Mouse (Mus musculus): ENCODE data around the gene E330021D16Rik. TPM values are rescaled to one million over a fixed set of nuclear protein-coding genes. Genes with fewer than 3 reads are reported as not detected.
"Not testable (repeated sequence)": the region's sequence is repeated elsewhere in the genome, so short reads cannot be mapped to it uniquely, and the experiment has no call there.

Gene E330021D16Rik
- polyA plus RNA-seq, 1 experiment from 2014 or later = not detected

- DNase-seq (ENCODE audit: low spot score) (no peak), ATAC-seq (replicated peaks; ENCODE audit: low FRiP score, low TSS enrichment, low read depth) (no peak)
- WGBS = 86% methylated on average over 1 of the region's 1 CpGs
- Histone ChIP-seq H3K4me2 (ENCODE audit: low read length) (no peak overlapping the region), H3K4me1 (replicated peaks; ENCODE audit: control insufficient read depth, insufficient read depth, low read length) (no peaks in the 10 kb centered on the region; the same call in 1 of the 2 replicates), H3K9ac (ENCODE audit: low read length) (no peak overlapping the region), H3K9me3 (ENCODE audit: control insufficient read depth, low read length) (peaks cover 6% of the 10 kb centered on the region; the same call in 1 of the 2 replicates), H3K27ac (ENCODE audit: low read depth) (no peak overlapping the region), H3K27me3 (replicated peaks; ENCODE audit: control insufficient read depth, insufficient read depth, low read length) (no peaks in the 10 kb centered on the region), H3K4me3 (ENCODE audit: low read depth, low read length) (no peak overlapping the region), H3K36me3 (ENCODE audit: control insufficient read depth, insufficient read depth, low read length) (no peaks in the 10 kb centered on the region)
These were observed 34.6 kb upstream of the E330021D16Rik start for GRCm38 (mm10) chr6:136449930-136450329.

- Histone ChIP-seq H3K27ac (ENCODE audit: low read depth) (no peak overlapping the region), H3K4me2 (ENCODE audit: low read length) (no peak overlapping the region), H3K27me3 (replicated peaks; ENCODE audit: control insufficient read depth, insufficient read depth, low read length) (no peaks in the 10 kb centered on the region), H3K9ac (ENCODE audit: low read length) (no peak overlapping the region), H3K4me1 (replicated peaks; ENCODE audit: control insufficient read depth, insufficient read depth, low read length) (no peaks in the 10 kb centered on the region; the same call in 1 of the 2 replicates), H3K36me3 (ENCODE audit: control insufficient read depth, insufficient read depth, low read length) (no peaks in the 10 kb centered on the region), H3K4me3 (ENCODE audit: low read depth, low read length) (no peak overlapping the region), H3K9me3 (ENCODE audit: control insufficient read depth, low read length) (peaks cover 10% of the 10 kb centered on the region)
- 39% methylated on average over 9 of the region's 9 CpGs for WGBS
- peak; percentile 70; the same call in 1 of the 2 replicates for ATAC-seq (replicated peaks; ENCODE audit: low FRiP score, low TSS enrichment, low read depth)
- DNase-seq (ENCODE audit: low spot score) = no peak
These were observed 33.9 kb upstream of the E330021D16Rik start for GRCm38 (mm10) chr6:136449270-136449692.

GRCm38 (mm10) chr6:136439205-136439604 lies 23.8 kb upstream of the E330021D16Rik start:
- WGBS = 79% methylated on average over 2 of the region's 2 CpGs
- peaks cover 12% of the 10 kb centered on the region for H3K9me3 ChIP-seq (ENCODE audit: control insufficient read depth, low read length)
- not testable (repeated sequence) for H3K9ac ChIP-seq (ENCODE audit: low read length); H3K4me3 ChIP-seq (ENCODE audit: low read depth, low read length); ATAC-seq (replicated peaks; ENCODE audit: low FRiP score, low TSS enrichment, low read depth); H3K4me2 ChIP-seq (ENCODE audit: low read length); H3K27ac ChIP-seq (ENCODE audit: low read depth); H3K4me1 ChIP-seq (replicated peaks; ENCODE audit: control insufficient read depth, insufficient read depth, low read length); H3K27me3 ChIP-seq (replicated peaks; ENCODE audit: control insufficient read depth, insufficient read depth, low read length); H3K36me3 ChIP-seq (ENCODE audit: control insufficient read depth, insufficient read depth, low read length); DNase-seq (ENCODE audit: low spot score)

- ATAC-seq (replicated peaks; ENCODE audit: low FRiP score, low TSS enrichment, low read depth); DNase-seq (ENCODE audit: low spot score); H3K27ac ChIP-seq (ENCODE audit: low read depth); H3K27me3 ChIP-seq (replicated peaks; ENCODE audit: control insufficient read depth, insufficient read depth, low read length); H3K4me3 ChIP-seq (ENCODE audit: low read depth, low read length); H3K36me3 ChIP-seq (ENCODE audit: control insufficient read depth, insufficient read depth, low read length); H3K9ac ChIP-seq (ENCODE audit: low read length); H3K4me1 ChIP-seq (replicated peaks; ENCODE audit: control insufficient read depth, insufficient read depth, low read length); H3K9me3 ChIP-seq (ENCODE audit: control insufficient read depth, low read length); H3K4me2 ChIP-seq (ENCODE audit: low read length): not testable (repeated sequence)
- WGBS = 84% methylated on average over 3 of the region's 3 CpGs
These were observed 20.8 kb upstream of the E330021D16Rik start for GRCm38 (mm10) chr6:136436151-136436550.

DNA sequence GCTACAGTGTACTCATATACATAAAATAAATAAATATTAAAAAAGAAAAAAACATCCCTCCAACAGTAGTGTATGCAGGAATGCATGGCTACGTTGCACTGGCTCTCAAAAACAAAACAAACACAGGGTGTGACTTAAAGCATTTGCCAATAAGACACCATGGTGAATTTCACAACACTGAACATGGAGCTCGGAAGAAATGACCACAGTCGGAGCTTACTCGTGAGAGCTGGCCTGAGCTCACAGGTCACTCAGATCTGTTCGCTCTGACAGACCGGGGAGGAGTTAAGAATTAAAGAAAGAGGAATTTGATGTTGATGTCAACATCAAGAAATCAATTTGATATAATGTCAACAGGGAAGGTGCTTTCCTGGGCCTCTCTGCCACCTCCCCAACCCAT lies 18.2 kb upstream of the E330021D16Rik start:
- DNase-seq (ENCODE audit: low spot score) (no peak), ATAC-seq (replicated peaks; ENCODE audit: low FRiP score, low TSS enrichment, low read depth) (no peak)
- H3K27me3 ChIP-seq (replicated peaks; ENCODE audit: control insufficient read depth, insufficient read depth, low read length) = no peaks in the 10 kb centered on the region
- WGBS = 89% methylated on average over 6 of the region's 6 CpGs
- no peak overlapping the region for H3K9ac ChIP-seq (ENCODE audit: low read length)
- H3K27ac ChIP-seq (ENCODE audit: low read depth) = no peak overlapping the region
- no peak overlapping the region for H3K4me3 ChIP-seq (ENCODE audit: low read depth, low read length)
- 0 out of 2 replicates have a peak, but pooled peaks cover 5% of the 10 kb centered on the region for H3K4me1 ChIP-seq (replicated peaks; ENCODE audit: control insufficient read depth, insufficient read depth, low read length)
- H3K36me3 ChIP-seq (ENCODE audit: control insufficient read depth, insufficient read depth, low read length) = no peaks in the 10 kb centered on the region
- H3K9me3 ChIP-seq (ENCODE audit: control insufficient read depth, low read length) = no peaks in the 10 kb centered on the region
- H3K4me2 ChIP-seq (ENCODE audit: low read length) = no peak overlapping the region

- no peak overlapping the region for H3K4me3 ChIP-seq (ENCODE audit: low read depth, low read length)
- ATAC-seq (replicated peaks; ENCODE audit: low FRiP score, low TSS enrichment, low read depth) = no peak
These were observed 16.5 kb upstream of the E330021D16Rik start for GRCm38 (mm10) chr6:136431896-136432248.

DNA sequence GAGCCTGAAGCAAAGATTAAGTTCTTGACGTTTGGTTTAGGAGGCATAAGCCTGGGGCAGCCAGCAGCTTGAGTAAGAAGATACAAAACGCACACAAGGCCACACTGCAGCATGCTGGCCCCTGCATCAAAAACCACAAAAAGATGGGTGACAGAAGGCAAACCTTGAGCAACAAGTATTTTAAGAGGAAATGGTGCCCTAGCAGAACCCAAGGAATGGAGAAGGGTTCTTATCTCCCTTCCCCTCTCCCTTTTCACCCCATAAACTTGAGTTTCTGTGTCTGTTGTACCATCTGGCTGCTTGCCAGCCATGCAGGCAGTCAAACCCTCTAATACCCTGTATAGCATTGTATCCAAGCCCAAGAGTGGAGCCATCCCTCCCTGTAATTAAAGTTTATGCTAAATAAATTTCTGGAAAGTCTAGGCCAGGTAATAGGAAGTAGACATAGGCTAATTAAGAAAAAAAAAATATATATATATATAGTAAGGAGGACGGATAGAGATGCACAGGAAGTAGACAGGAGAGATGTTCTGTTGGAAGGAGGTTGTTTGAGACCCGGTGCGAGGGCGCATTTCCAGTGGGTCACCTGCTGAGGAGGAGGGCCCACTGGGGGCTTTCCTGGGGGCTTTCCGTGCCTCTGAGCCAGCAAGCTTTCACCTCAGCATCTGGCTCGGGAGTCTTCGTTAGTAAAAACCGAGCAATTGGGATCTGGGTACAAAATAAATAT lies 16.0 kb upstream of the E330021D16Rik start:
- H3K36me3 ChIP-seq (ENCODE audit: control insufficient read depth, insufficient read depth, low read length) = no peaks in the 10 kb centered on the region
- no peak overlapping the region for H3K9ac ChIP-seq (ENCODE audit: low read length)
- no peaks in the 10 kb centered on the region for H3K27me3 ChIP-seq (replicated peaks; ENCODE audit: control insufficient read depth, insufficient read depth, low read length)
- no peak overlapping the region for H3K4me2 ChIP-seq (ENCODE audit: low read length)
- H3K27ac ChIP-seq (ENCODE audit: low read depth) = peak overlapping the region; percentile 54; the same call in 1 of the 2 replicates
- H3K4me3 ChIP-seq (ENCODE audit: low read depth, low read length) = no peak overlapping the region
- ATAC-seq (replicated peaks; ENCODE audit: low FRiP score, low TSS enrichment, low read depth) = no peak
- H3K9me3 ChIP-seq (ENCODE audit: control insufficient read depth, low read length) = no peaks in the 10 kb centered on the region
- 42% methylated on average over 10 of the region's 10 CpGs for WGBS
- no peak for DNase-seq (ENCODE audit: low spot score)
- 0 out of 2 replicates have a peak, but pooled peaks cover 5% of the 10 kb centered on the region for H3K4me1 ChIP-seq (replicated peaks; ENCODE audit: control insufficient read depth, insufficient read depth, low read length)

More at GRCm38 (mm10) chr6:136431896-136432248, 16.5 kb upstream of the E330021D16Rik start:
- H3K27ac ChIP-seq (ENCODE audit: low read depth) = no peak overlapping the region
- 0 out of 2 replicates have a peak, but pooled peaks cover 5% of the 10 kb centered on the region for H3K4me1 ChIP-seq (replicated peaks; ENCODE audit: control insufficient read depth, insufficient read depth, low read length)
- no peaks in the 10 kb centered on the region for H3K36me3 ChIP-seq (ENCODE audit: control insufficient read depth, insufficient read depth, low read length)
- no peak overlapping the region for H3K9ac ChIP-seq (ENCODE audit: low read length)
- no peak for DNase-seq (ENCODE audit: low spot score)
- no peaks in the 10 kb centered on the region for H3K27me3 ChIP-seq (replicated peaks; ENCODE audit: control insufficient read depth, insufficient read depth, low read length)
- no peaks in the 10 kb centered on the region for H3K9me3 ChIP-seq (ENCODE audit: control insufficient read depth, low read length)
- 20% methylated on average over 7 of the region's 7 CpGs for WGBS
- no peak overlapping the region for H3K4me2 ChIP-seq (ENCODE audit: low read length)

- Histone ChIP-seq H3K4me2 (ENCODE audit: low read length) (no peak overlapping the region), H3K4me1 (replicated peaks; ENCODE audit: control insufficient read depth, insufficient read depth, low read length) (0 out of 2 replicates have a peak, but pooled peaks cover 5% of the 10 kb centered on the region), H3K9me3 (ENCODE audit: control insufficient read depth, low read length) (no peaks in the 10 kb centered on the region), H3K9ac (ENCODE audit: low read length) (no peak overlapping the region), H3K27me3 (replicated peaks; ENCODE audit: control insufficient read depth, insufficient read depth, low read length) (no peaks in the 10 kb centered on the region), H3K27ac (ENCODE audit: low read depth) (no peak overlapping the region), H3K36me3 (ENCODE audit: control insufficient read depth, insufficient read depth, low read length) (no peaks in the 10 kb centered on the region), H3K4me3 (ENCODE audit: low read depth, low read length) (no peak overlapping the region)
- ATAC-seq (replicated peaks; ENCODE audit: low FRiP score, low TSS enrichment, low read depth) (0 out of 2 replicates have a peak, but pooled peaks have one; percentile 67), DNase-seq (ENCODE audit: low spot score) (no peak)
- 27% methylated on average over 4 of the region's 4 CpGs for WGBS
These were observed 14.1 kb upstream of the E330021D16Rik start for GRCm38 (mm10) chr6:136429441-136429840.

DNA sequence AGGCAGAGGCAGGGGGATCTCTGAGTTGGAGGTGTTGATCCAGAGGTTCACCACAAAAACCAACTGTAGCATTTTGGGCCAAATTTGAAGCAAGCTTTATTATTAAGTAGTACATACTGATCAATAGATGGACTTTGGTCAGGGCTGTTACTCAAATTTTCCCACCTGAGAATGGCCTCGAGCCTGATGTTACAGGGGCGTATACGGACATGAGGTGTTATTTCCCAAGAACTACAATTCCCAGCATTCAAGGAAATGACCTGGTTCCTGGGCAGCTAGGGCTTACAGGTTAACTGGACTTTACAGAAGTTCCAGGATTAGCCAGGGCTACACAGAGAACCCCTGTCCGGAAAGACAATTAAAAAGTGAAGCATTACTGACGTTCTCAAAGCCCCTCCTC lies 13.0 kb upstream of the E330021D16Rik start:
- Histone ChIP-seq H3K27ac (ENCODE audit: low read depth) (no peak overlapping the region), H3K9me3 (ENCODE audit: control insufficient read depth, low read length) (no peaks in the 10 kb centered on the region), H3K9ac (ENCODE audit: low read length) (no peak overlapping the region), H3K36me3 (ENCODE audit: control insufficient read depth, insufficient read depth, low read length) (no peaks in the 10 kb centered on the region), H3K27me3 (replicated peaks; ENCODE audit: control insufficient read depth, insufficient read depth, low read length) (no peaks in the 10 kb centered on the region), H3K4me2 (ENCODE audit: low read length) (no peak overlapping the region), H3K4me1 (replicated peaks; ENCODE audit: control insufficient read depth, insufficient read depth, low read length) (0 out of 2 replicates have a peak, but pooled peaks cover 5% of the 10 kb centered on the region), H3K4me3 (ENCODE audit: low read depth, low read length) (no peak overlapping the region)
- ATAC-seq (replicated peaks; ENCODE audit: low FRiP score, low TSS enrichment, low read depth) (no peak), DNase-seq (ENCODE audit: low spot score) (no peak)
- 87% methylated on average over 5 of the region's 5 CpGs for WGBS
